Mouse (Mus musculus) kidney, postnatal 0 days (tissue): ENCODE measurements at regions not wholly inside any gene's neighbourhood (a gene's known extent, or its start where the extent isn't known, plus 50 kb on each side); places are given as distances from the start of the nearest gene placed in this dataset.

Experiments
- ATAC-seq: fragments of 200-750 bp; cut with Nextera tagmentation; replicated peaks from 2 replicates; pipeline ENCODE4 v1.8.0; 2017; ENCODE audit warnings: low read depth, moderate number of reproducible peaks, moderate TSS enrichment, moderate library complexity; ENCODE audit not compliant: low FRiP score
- DNase-seq: peaks from one replicate; pipeline ENCODE4 v3.0.0-alpha.2; 2016; ENCODE audit warnings: low spot score
- H3K27ac ChIP-seq: fragments of 300-500 bp; sonication (generic); 2 replicates; pipeline ENCODE4 v1.5.1; 2014; ENCODE audit warnings: mild to moderate bottlenecking
- H3K27me3 ChIP-seq: fragments of 300-500 bp; sonication (generic); 2 replicates; pipeline ENCODE4 v1.6.1; 2014; ENCODE audit warnings: low read length, mixed read lengths; ENCODE audit not compliant: insufficient read depth
- H3K36me3 ChIP-seq: fragments of 300-500 bp; sonication (generic); 2 replicates; pipeline ENCODE4 v1.6.1; 2014; ENCODE audit warnings: low read length, mixed read lengths; ENCODE audit not compliant: insufficient read depth
- H3K4me1 ChIP-seq: fragments of 300-500 bp; sonication (generic); replicated peaks from 2 replicates; pipeline ENCODE4 v1.6.1; 2014; ENCODE audit warnings: antibody characterized with exemption, low read length, mixed read lengths; ENCODE audit not compliant: insufficient read depth
- H3K4me2 ChIP-seq: fragments of 300-500 bp; sonication (generic); 2 replicates; pipeline ENCODE4 v1.6.1; 2014; ENCODE audit warnings: mild to moderate bottlenecking, low read length, moderate library complexity, mixed read lengths
- H3K4me3 ChIP-seq: fragments of 300-500 bp; sonication (generic); replicated peaks from 2 replicates; pipeline ENCODE4 v1.5.1; 2014; ENCODE audit warnings: low read depth, low read length
- H3K9ac ChIP-seq: fragments of 300-500 bp; sonication (generic); 2 replicates; pipeline ENCODE4 v1.6.1; 2014; ENCODE audit warnings: low read depth, low read length
- H3K9me3 ChIP-seq: fragments of 300-500 bp; sonication (generic); replicated peaks from 2 replicates; pipeline ENCODE4 v1.6.1; 2016; ENCODE audit warnings: low read length, inconsistent platforms, mixed read lengths
- CTCF ChIP-seq: IDR thresholded peaks from 2 replicates; pipeline ENCODE4 v1.5.1; 2016; ENCODE audit warnings: antibody characterized with exemption, low read depth, mild to moderate bottlenecking, moderate library complexity
- WGBS: fragments of 180-500 bp; shearing (Covaris S2); extraction: QIAGEN DNeasy Blood & Tissue Kit; methylation state at CpG from one replicate; pipeline ENCODE4 v1.1.7; 2014; 5-methylcytosine and 5-hydroxymethylcytosine counted together

DNA sequence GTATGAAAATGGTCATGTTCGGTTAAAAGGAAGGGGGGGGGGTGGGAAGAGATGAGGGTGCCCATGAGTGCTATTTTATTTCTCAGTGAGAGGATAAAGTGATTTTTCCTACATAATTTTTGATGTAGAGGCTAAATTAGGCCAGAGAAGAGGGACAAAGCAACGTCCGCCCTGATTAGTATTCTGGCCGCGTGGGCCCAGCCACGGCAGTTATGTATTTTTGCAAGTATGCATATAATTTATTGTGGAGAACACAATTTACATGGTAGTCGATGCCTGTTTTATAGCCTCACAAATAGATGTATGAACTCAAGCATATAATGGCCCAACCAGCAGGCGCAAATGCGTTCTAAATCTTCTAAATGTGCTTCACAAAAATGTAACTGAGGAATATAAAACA, 132.8 kb downstream of the Mrm1 start:
- Histone ChIP-seq H3K4me2 (no peak overlapping the region), H3K36me3 (no peaks in the 10 kb centered on the region), H3K9me3 (no peaks in the 10 kb centered on the region), H3K27ac (no peak overlapping the region), H3K4me3 (no peak overlapping the region), H3K27me3 (no peaks in the 10 kb centered on the region), H3K4me1 (no peaks in the 10 kb centered on the region), H3K9ac (no peak overlapping the region)
- no peak for ATAC-seq
- 71% methylated on average over 9 of the region's 9 CpGs for WGBS
- no peak for TF ChIP-seq CTCF
- no peak for DNase-seq

DNA sequence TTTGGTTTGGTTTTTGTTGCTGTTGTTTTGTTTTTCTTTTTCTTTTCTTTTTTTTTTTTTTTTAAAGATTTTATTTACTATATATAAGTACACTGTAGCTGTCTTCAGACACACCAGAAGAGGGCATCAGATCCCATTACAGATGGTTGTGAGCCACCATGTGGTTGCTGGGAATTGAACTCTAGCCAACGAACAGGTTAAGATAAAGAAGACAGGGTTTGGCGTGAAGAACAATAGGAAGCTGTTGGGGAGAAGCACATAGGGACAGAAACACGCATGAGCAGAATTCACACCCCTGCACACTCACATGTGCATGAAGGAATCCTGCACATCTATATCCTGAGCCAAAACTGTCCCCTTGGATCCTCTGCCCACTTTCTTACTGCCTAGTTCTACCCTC, 135.0 kb downstream of the Mrm1 start:
- Histone ChIP-seq H3K9me3 (no peaks in the 10 kb centered on the region), H3K27ac (no peak overlapping the region), H3K9ac (no peak overlapping the region), H3K27me3 (no peaks in the 10 kb centered on the region), H3K4me2 (no peak overlapping the region), H3K4me3 (no peak overlapping the region), H3K4me1 (no peaks in the 10 kb centered on the region), H3K36me3 (no peaks in the 10 kb centered on the region)
- no peak for TF ChIP-seq CTCF
- WGBS, result 91% methylated on average over 3 of the region's 3 CpGs
- no peak for DNase-seq
- no peak for ATAC-seq

DNA sequence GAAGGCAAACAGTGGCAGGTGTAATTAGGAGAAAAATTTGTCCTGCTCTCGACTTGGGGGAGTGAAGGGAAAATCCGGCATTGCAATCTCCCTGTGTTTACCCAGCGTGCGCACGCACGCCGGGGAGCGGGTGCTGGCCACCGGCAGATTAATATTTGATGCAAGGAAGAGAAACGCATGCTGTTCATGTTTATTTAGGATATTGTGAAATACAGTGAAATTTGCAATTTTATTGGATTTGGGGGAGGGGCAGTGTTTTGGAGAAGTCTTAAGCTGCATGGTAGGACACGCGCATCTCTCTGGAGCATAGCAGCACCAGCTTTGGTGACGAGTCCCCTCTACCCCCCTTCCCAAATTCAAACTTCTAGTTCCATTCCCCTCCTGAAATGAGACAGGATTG, 136.4 kb downstream of the Mrm1 start:
- 73% methylated on average over 13 of the region's 13 CpGs for WGBS
- H3K4me3 ChIP-seq, result no peak overlapping the region
- H3K27ac ChIP-seq, result no peak overlapping the region
- H3K4me2 ChIP-seq, result no peak overlapping the region
- no peaks in the 10 kb centered on the region for H3K36me3 ChIP-seq
- no peaks in the 10 kb centered on the region for H3K4me1 ChIP-seq
- no peak for DNase-seq
- no peaks in the 10 kb centered on the region for H3K27me3 ChIP-seq
- TF ChIP-seq CTCF, result no peak
- ATAC-seq, result no peak
- H3K9ac ChIP-seq, result no peak overlapping the region
- H3K9me3 ChIP-seq, result no peaks in the 10 kb centered on the region

DNA sequence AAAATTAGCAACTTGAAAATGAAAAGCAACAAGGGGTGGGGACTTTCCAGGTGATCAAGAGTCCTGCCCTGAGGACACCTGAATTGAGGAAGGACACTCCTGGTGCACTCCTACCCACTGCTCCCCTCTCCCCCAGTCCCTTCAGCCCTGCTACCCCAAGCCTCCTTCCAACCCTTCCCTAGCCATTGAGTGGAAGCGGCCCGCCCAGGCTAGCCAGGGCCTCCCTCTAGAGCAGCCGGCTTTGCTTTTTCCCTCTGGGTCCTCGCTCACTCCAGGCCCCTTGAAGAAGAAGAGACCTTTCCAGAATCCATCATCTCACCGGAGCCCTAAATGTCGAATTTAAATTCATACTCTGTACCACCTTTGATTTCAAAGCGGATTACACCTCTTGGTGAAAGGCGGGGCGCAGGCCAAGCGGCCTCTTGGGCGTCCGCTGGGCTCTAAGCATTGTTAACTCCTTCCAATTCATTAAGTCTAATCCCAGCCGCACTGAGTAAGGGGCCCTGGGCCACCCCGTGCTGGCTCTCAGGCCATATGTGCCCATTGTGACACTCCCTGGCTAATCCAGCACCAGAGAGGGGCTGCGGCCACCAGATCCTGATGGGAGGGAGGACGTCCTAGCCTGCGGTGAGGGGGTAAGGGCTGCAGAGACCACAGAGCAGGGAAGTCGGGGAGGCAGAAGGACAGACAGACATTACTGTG, 142.8 kb downstream of the Mrm1 start:
- 40% methylated on average over 18 of the region's 18 CpGs for whole genome bisulfite sequencing

DNA sequence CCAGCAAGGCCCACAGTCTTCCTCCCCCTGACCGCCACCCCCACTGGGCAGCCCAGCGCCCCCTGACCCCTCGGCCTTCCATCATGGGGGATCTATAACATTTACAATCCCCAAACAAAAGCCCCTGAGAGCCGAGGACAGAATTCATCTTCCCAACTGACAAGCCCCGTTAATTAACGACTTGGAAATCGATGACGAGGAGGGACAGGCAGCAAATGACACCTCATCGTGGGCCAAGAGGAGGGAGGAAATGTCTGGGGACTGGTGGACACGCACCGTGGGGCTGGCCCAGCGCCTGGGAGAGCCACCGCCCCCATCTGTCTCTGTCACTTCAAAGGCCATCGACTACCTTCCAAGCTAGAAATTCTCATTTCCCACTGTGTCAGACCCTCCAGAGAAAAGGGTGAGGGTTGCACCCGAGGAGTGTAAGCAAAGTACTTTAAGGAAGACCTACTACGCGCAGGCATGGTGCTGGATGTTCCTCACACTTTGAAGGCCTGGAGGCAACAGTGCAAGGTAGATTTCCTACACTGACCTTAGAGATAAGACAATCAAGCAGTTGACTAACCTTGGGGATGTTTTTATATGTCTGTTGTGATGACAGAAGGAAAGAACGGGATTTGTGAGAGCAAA, 146.4 kb downstream of the Mrm1 start:
- no peaks in the 10 kb centered on the region for H3K27me3 ChIP-seq
- DNase-seq (peak; percentile 25), ATAC-seq (no peak)
- no peak overlapping the region for H3K27ac ChIP-seq
- H3K9ac ChIP-seq, result no peak overlapping the region
- no peaks in the 10 kb centered on the region for H3K36me3 ChIP-seq
- H3K9me3 ChIP-seq, result no peaks in the 10 kb centered on the region
- WGBS, result 30% methylated on average over 18 of the region's 18 CpGs
- no peak overlapping the region for H3K4me2 ChIP-seq
- no peak overlapping the region for H3K4me3 ChIP-seq
- H3K4me1 ChIP-seq, result 0 out of 2 replicates have a peak, but pooled peaks cover 8% of the 10 kb centered on the region
- TF ChIP-seq CTCF, result no peak

More for the DNA sequence above, 142.8 kb downstream of the Mrm1 start:
- no peak for TF ChIP-seq CTCF
- DNase-seq, result no peak
- Histone ChIP-seq H3K4me2 (no peak overlapping the region), H3K4me1 (0 out of 2 replicates have a peak, but pooled peaks cover 5% of the 10 kb centered on the region), H3K36me3 (no peaks in the 10 kb centered on the region), H3K9ac (no peak overlapping the region), H3K4me3 (no peak overlapping the region), H3K27me3 (no peaks in the 10 kb centered on the region), H3K9me3 (no peaks in the 10 kb centered on the region), H3K27ac (no peak overlapping the region)
- ATAC-seq, result no peak

DNA sequence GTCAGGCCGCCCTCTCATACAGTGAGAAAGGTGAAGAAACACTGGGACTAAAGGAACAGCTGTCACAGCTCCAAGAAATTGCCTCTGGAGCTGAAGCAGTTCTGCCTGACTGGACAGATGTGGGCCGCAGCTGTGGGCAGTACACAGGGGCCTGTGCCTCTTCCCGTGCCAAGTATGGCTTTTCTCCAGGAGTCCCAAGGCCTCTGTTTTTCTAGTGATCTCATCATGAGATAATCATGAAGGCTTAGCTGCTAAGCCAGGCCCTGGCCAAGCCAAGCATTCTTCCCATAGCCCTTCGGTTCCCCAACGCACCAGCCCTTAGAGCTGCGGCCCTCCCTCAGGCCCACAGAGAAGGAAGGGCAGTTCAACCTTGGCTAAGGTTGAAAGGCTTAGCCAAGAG, 146.2 kb upstream of the Lhx1 start:
- no peak overlapping the region for H3K4me3 ChIP-seq
- no peaks in the 10 kb centered on the region for H3K9me3 ChIP-seq
- no peak for TF ChIP-seq CTCF
- ATAC-seq (peak; percentile 71), DNase-seq (peak; percentile 46)
- H3K4me2 ChIP-seq, result no peak overlapping the region
- H3K9ac ChIP-seq, result no peak overlapping the region
- no peaks in the 10 kb centered on the region for H3K27me3 ChIP-seq
- H3K27ac ChIP-seq, result no peak overlapping the region
- H3K4me1 ChIP-seq, result 0 out of 2 replicates have a peak, but pooled peaks cover 8% of the 10 kb centered on the region
- no peaks in the 10 kb centered on the region for H3K36me3 ChIP-seq
- WGBS, result 35% methylated on average over 6 of the region's 6 CpGs
